8 mouse cellular contexts compared by ENCODE assay signal in the genomic region with DNA sequence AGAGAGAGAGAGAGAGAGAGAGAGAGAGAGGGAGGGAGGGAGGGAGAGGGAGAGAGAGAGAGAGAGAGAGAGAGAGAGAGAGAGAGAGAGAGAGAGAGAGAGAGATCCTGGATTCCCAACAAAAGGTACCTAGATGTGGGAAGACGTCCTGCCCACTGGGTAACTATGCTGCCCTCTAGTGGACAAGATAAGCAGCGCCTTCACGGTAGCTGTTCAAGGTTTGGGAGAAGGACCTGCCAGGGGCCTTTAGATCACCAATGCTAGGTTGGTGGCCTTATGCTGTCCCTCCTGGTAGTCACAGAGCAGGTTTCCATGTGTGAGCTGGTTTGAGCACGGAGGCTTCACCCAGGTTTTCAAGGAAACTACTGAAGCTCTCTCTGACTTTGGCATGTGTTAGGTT. TPM values are rescaled to one million over a fixed set of nuclear protein-coding genes. Genes with fewer than 3 reads are reported as not detected.
DNase-seq lines count a peak whose midpoint lies in the region; ATAC-seq and TF ChIP-seq lines count a peak whose summit lies in the region.

No protein-coding gene starts in this region.

- H3K4me3 ChIP-seq in hindbrain, embryonic 14.5 days (replicated peaks; ENCODE audit: low read length), result no peak overlapping the region
- H3K4me3 ChIP-seq in hindbrain, embryonic 16.5 days (ENCODE audit: low read length), result no peak overlapping the region
- no peak overlapping the region for H3K4me3 ChIP-seq in neural tube, embryonic 11.5 days (ENCODE audit: low read depth, low read length)

- DNase-seq in hindbrain, embryonic 14.5 days (ENCODE audit: low spot score), result peak; percentile 81
- DNase-seq in ES-CJ7 (ENCODE audit: low read depth, low spot score), result peak; percentile 75
- DNase-seq in brain, embryonic 14.5 days (ENCODE audit: low read depth), result peak; percentile 73
- DNase-seq in forelimb bud, embryonic 11.5 days (ENCODE audit: low read depth, low spot score), result peak; percentile 81
- peak; percentile 40 to 62 for DNase-seq in left cerebral cortex, adult 18-20 months (ENCODE audit: low spot score in 2 of 2)
- DNase-seq in neural tube, embryonic 11.5 days (ENCODE audit: low spot score), result peak; percentile 70
- DNase-seq in thymus, postnatal 14 days, result peak; percentile 48

- TF ChIP-seq POLR2A in brain, embryonic 14.5 days (IDR thresholded peaks at IDR 0.05; ENCODE audit: borderline replicate concordance, extremely low read depth, insufficient read depth, insufficient read length, poor library complexity, severe bottlenecking), result no peak

- H3K9me3 ChIP-seq in hindbrain, embryonic 14.5 days (ENCODE audit: control insufficient read depth, low read length), result no peaks in the 10 kb centered on the region
- no peaks in the 10 kb centered on the region for H3K9me3 ChIP-seq in hindbrain, embryonic 16.5 days (ENCODE audit: control insufficient read depth, low read length)
- H3K9me3 ChIP-seq in neural tube, embryonic 11.5 days (ENCODE audit: control insufficient read depth, low read length), result no peaks in the 10 kb centered on the region

- no peak overlapping the region for H3K4me2 ChIP-seq in hindbrain, embryonic 14.5 days (replicated peaks)
- H3K4me2 ChIP-seq in hindbrain, embryonic 16.5 days (ENCODE audit: low read length), result no peak overlapping the region
- H3K4me2 ChIP-seq in neural tube, embryonic 11.5 days (ENCODE audit: low read depth), result no peak overlapping the region

- ATAC-seq in hindbrain, embryonic 14.5 days (ENCODE audit: low FRiP score), result no peak
- no peak for ATAC-seq in hindbrain, embryonic 16.5 days
- no peak for ATAC-seq in neural tube, embryonic 11.5 days (ENCODE audit: insufficient read depth, low FRiP score, low TSS enrichment)

- H3K27ac ChIP-seq in hindbrain, embryonic 14.5 days, result no peak overlapping the region
- H3K27ac ChIP-seq in hindbrain, embryonic 16.5 days (ENCODE audit: low read depth, low read length), result no peak overlapping the region
- no peak overlapping the region for H3K27ac ChIP-seq in neural tube, embryonic 11.5 days (ENCODE audit: low read depth, low read length)

- WGBS in hindbrain, embryonic 14.5 days, result 9% methylated on average over 4 of the region's 4 CpGs
- WGBS in hindbrain, embryonic 16.5 days, result 7% methylated on average over 4 of the region's 4 CpGs
- WGBS in neural tube, embryonic 11.5 days, result 5% methylated on average over 4 of the region's 4 CpGs

- peaks cover 20% of the 10 kb centered on the region for H3K27me3 ChIP-seq in hindbrain, embryonic 14.5 days (ENCODE audit: control insufficient read depth, insufficient read depth, low read length)
- peaks cover 6% of the 10 kb centered on the region for H3K27me3 ChIP-seq in hindbrain, embryonic 16.5 days (replicated peaks; ENCODE audit: control insufficient read depth, insufficient read depth, low read length)
- H3K27me3 ChIP-seq in neural tube, embryonic 11.5 days (ENCODE audit: control insufficient read depth, insufficient read depth, low read length), result peaks cover 16% of the 10 kb centered on the region

- no peaks in the 10 kb centered on the region for H3K36me3 ChIP-seq in hindbrain, embryonic 14.5 days (replicated peaks; ENCODE audit: control insufficient read depth, insufficient read depth)
- no peaks in the 10 kb centered on the region for H3K36me3 ChIP-seq in hindbrain, embryonic 16.5 days (ENCODE audit: control insufficient read depth, insufficient read depth, low read length)
- H3K36me3 ChIP-seq in neural tube, embryonic 11.5 days (ENCODE audit: control insufficient read depth, insufficient read depth, low read length), result no peaks in the 10 kb centered on the region

- peaks cover 10% of the 10 kb centered on the region for H3K4me1 ChIP-seq in hindbrain, embryonic 14.5 days (replicated peaks; ENCODE audit: control insufficient read depth, insufficient read depth, low read length)
- H3K4me1 ChIP-seq in hindbrain, embryonic 16.5 days (ENCODE audit: control insufficient read depth, insufficient read depth, low read depth, low read length), result peaks cover 9% of the 10 kb centered on the region
- peaks cover 5% of the 10 kb centered on the region for H3K4me1 ChIP-seq in neural tube, embryonic 11.5 days (ENCODE audit: control insufficient read depth, insufficient read depth, low read length)

- no peak overlapping the region for H3K9ac ChIP-seq in hindbrain, embryonic 14.5 days
- no peak overlapping the region for H3K9ac ChIP-seq in hindbrain, embryonic 16.5 days (ENCODE audit: low read depth, low read length)
- H3K9ac ChIP-seq in neural tube, embryonic 11.5 days (ENCODE audit: low read length), result no peak overlapping the region

- TF ChIP-seq CTCF in brain, embryonic 14.5 days (IDR thresholded peaks at IDR 0.05; ENCODE audit: borderline replicate concordance, extremely low read depth, insufficient read depth, insufficient read length), result peak; percentile 84; the same call in 1 of the 2 replicates

RNA-seq across cellular contexts. Expression of a gene that starts 39.4 kb away (rescaled TPM):
- polyA plus RNA-seq in hindbrain, embryonic 14.5 days (2014; fragmentation: Nextera tagmentation; extraction: Ambion mirVana), result 1.7 and 2.4 TPM in 2 replicates
- 2.0 and 2.3 TPM in 2 replicates for polyA plus RNA-seq in hindbrain, embryonic 16.5 days (2015; fragmentation: Nextera tagmentation; extraction: Ambion mirVana)
- polyA plus RNA-seq in brain, embryonic 14.5 days (2012; rRNA removed), result 0.50 and 1.00 TPM in 2 replicates
- total RNA-seq in left cerebral cortex, adult 18-20 months (2021), result 1 to 10 TPM; 1.9 to 2.0 TPM
- polyA plus RNA-seq in neural tube, embryonic 11.5 days (2014; fragmentation: Nextera tagmentation; extraction: Ambion mirVana), result 0.38 and 0.39 TPM in 2 replicates
